Comparison of ENCODE assay signal across 34 mouse cellular contexts in genomic region chr11:107801946-107802345, GRCm38 (mm10). TPM values are rescaled to one million over a fixed set of nuclear protein-coding genes. Genes with fewer than 3 reads are reported as not detected.
"Had no signal": no experiment of that assay in that cellular context is flagged by ENCODE, and none has a peak within 500 bp of the region (broad histone marks: within the 10 kb centered on the region; RNA-seq: fewer than 3 reads in every experiment).

No protein-coding gene starts in this region.

- ATAC-seq: hindbrain, embryonic 16.5 days; hindbrain, postnatal 0 days; inflammation-experienced regulatory T-cells, adult 6 months; intestine, embryonic 15.5 days; intestine, embryonic 16.5 days; intestine, postnatal 0 days had no signal

- DNase-seq: heart, postnatal 10 days; heart, postnatal 14 days; heart, postnatal 36 days; heart, postnatal 4 days; kidney, adult 11 months; kidney, adult 18-20 months; kidney, adult 2 months; kidney, adult 8-10 months; kidney, adult 9 months; kidney, postnatal 10 days; kidney, postnatal 14 days; kidney, postnatal 25 days; kidney, postnatal 36 days; kidney, postnatal 4 days; layer of hippocampus, adult 9-11 months; layer of hippocampus, postnatal 36 days had no signal

- H3K27ac ChIP-seq: heart, embryonic 13.5 days; heart, embryonic 15.5 days; hindbrain, embryonic 10.5 days; hindbrain, embryonic 12.5 days; hindbrain, embryonic 13.5 days; hindbrain, embryonic 14.5 days; hindbrain, embryonic 15.5 days; hindbrain, postnatal 0 days; intestine, embryonic 15.5 days; kidney, embryonic 15.5 days; kidney, postnatal 0 days; layer of hippocampus, adult 2 months; left cerebral cortex, adult 2 months had no signal

- H3K27me3 ChIP-seq: hindbrain, embryonic 15.5 days had no signal

- H3K4me1 ChIP-seq: heart, embryonic 13.5 days; heart, embryonic 15.5 days; intestine, embryonic 15.5 days had no signal

- H3K4me2 ChIP-seq: heart, embryonic 13.5 days; heart, embryonic 15.5 days; hindbrain, embryonic 12.5 days; hindbrain, embryonic 13.5 days; hindbrain, embryonic 14.5 days; hindbrain, embryonic 15.5 days; intestine, embryonic 15.5 days; kidney, embryonic 15.5 days had no signal

- H3K9ac ChIP-seq: heart, embryonic 13.5 days; heart, embryonic 15.5 days; hindbrain, embryonic 12.5 days; hindbrain, embryonic 13.5 days; hindbrain, embryonic 14.5 days; hindbrain, embryonic 15.5 days; intestine, embryonic 15.5 days; kidney, embryonic 15.5 days had no signal

- H3K36me3 ChIP-seq: heart, embryonic 13.5 days; heart, embryonic 15.5 days; hindbrain, embryonic 10.5 days; hindbrain, embryonic 12.5 days; hindbrain, embryonic 13.5 days; hindbrain, embryonic 15.5 days; intestine, embryonic 15.5 days; kidney, embryonic 15.5 days had no signal

- H3K9me3 ChIP-seq: heart, embryonic 13.5 days; heart, embryonic 15.5 days; hindbrain, embryonic 10.5 days; hindbrain, embryonic 12.5 days; hindbrain, embryonic 13.5 days; hindbrain, embryonic 15.5 days; intestine, embryonic 15.5 days; kidney, embryonic 15.5 days had no signal

- H3K4me3 ChIP-seq: heart, embryonic 13.5 days; heart, embryonic 15.5 days; hindbrain, embryonic 10.5 days; hindbrain, embryonic 12.5 days; hindbrain, embryonic 13.5 days; hindbrain, embryonic 15.5 days; intestine, embryonic 15.5 days; kidney, embryonic 15.5 days; layer of hippocampus, adult 2 months; left cerebral cortex, adult 2 months had no signal

RNA-seq across cellular contexts. Expression of gene Cacng4, which starts 7.6 kb away (rescaled TPM):
- total RNA-seq: hematopoietic stem cell, adult 5-6 weeks had no signal
- polyA plus RNA-seq: inflammation-experienced regulatory T-cells, adult 6 months had no signal
